Mouse (Mus musculus): ENCODE measurements around the gene Fgfr2. TPM values are rescaled to one million over a fixed set of nuclear protein-coding genes. Genes with fewer than 3 reads are reported as not detected.

Gene Fgfr2
- polyA plus RNA-seq, 1 experiment, result 52.3 TPM

DNA sequence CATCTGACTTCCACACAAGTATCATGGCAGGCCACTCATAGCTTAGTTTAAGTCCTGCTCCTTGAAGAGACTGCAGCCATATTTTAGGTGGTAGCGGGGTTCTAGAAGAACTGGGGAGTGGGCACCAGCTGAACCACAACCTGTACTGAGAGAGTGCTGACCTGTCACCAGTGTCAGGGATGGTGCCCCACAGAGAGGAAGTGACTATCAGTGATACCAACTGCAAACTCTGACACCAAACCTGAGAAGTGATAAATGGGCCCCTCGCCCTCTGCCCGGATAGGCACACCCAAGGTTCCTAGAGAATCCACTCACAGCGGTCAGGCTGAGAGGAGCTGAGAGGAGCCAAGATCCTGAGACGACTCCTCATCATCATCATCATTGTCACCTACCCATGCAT, 318.2 kb downstream of the Fgfr2 start:
- TF ChIP-seq CTCF (IDR thresholded peaks at IDR 0.05; ENCODE audit: borderline replicate concordance, extremely low read depth, insufficient read depth, insufficient read length) (no peak), POLR2A (IDR thresholded peaks at IDR 0.05; ENCODE audit: borderline replicate concordance, extremely low read depth, insufficient read depth, insufficient read length, poor library complexity, severe bottlenecking) (no peak)
- no peak for DNase-seq (ENCODE audit: low read depth)

- no peak for DNase-seq (ENCODE audit: low read depth)
These were observed 318.7 kb downstream of the Fgfr2 start for GRCm38 (mm10) chr7:132804461-132804860.

GRCm38 (mm10) chr7:132803962-132804361, 319.2 kb downstream of the Fgfr2 start:
- no peak for TF ChIP-seq CTCF (IDR thresholded peaks at IDR 0.05; ENCODE audit: borderline replicate concordance, extremely low read depth, insufficient read depth, insufficient read length)
- no peak for TF ChIP-seq POLR2A (IDR thresholded peaks at IDR 0.05; ENCODE audit: borderline replicate concordance, extremely low read depth, insufficient read depth, insufficient read length, poor library complexity, severe bottlenecking)
- DNase-seq (ENCODE audit: low read depth), result no peak

More at GRCm38 (mm10) chr7:132804461-132804860, 318.7 kb downstream of the Fgfr2 start:
- TF ChIP-seq POLR2A (IDR thresholded peaks at IDR 0.05; ENCODE audit: borderline replicate concordance, extremely low read depth, insufficient read depth, insufficient read length, poor library complexity, severe bottlenecking), result no peak
- TF ChIP-seq CTCF (IDR thresholded peaks at IDR 0.05; ENCODE audit: borderline replicate concordance, extremely low read depth, insufficient read depth, insufficient read length), result no peak

GRCm38 (mm10) chr7:132803336-132803735, 319.8 kb downstream of the Fgfr2 start:
- DNase-seq (ENCODE audit: low read depth), result no peak
- TF ChIP-seq CTCF (IDR thresholded peaks at IDR 0.05; ENCODE audit: borderline replicate concordance, extremely low read depth, insufficient read depth, insufficient read length), result no peak
- no peak for TF ChIP-seq POLR2A (IDR thresholded peaks at IDR 0.05; ENCODE audit: borderline replicate concordance, extremely low read depth, insufficient read depth, insufficient read length, poor library complexity, severe bottlenecking)

DNA sequence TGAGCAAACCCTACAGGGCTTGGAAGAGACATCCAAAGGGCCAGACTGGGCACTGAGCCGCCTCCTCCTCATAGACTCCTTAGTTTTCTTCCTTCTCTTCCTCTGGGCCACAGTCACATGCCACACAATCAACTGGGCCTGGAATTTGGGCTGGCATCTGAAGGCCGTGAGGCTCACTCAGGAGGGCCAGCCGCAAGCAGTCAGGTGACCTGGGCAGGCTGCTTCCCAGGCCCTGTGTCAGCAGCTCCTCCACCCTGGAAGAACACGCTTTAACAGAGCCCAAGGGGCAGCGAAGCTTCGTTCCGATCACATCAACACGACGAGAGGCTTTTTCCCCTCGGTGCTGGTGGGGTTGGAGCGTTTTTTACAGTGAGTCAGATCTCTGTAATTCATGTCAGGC, 320.5 kb downstream of the Fgfr2 start:
- no peak for DNase-seq (ENCODE audit: low read depth)
- TF ChIP-seq POLR2A (IDR thresholded peaks at IDR 0.05; ENCODE audit: borderline replicate concordance, extremely low read depth, insufficient read depth, insufficient read length, poor library complexity, severe bottlenecking) (no peak), CTCF (IDR thresholded peaks at IDR 0.05; ENCODE audit: borderline replicate concordance, extremely low read depth, insufficient read depth, insufficient read length) (no peak)

GRCm38 (mm10) chr7:132802066-132802465, 321.1 kb downstream of the Fgfr2 start:
- DNase-seq (ENCODE audit: low read depth), result no peak
- TF ChIP-seq POLR2A (IDR thresholded peaks at IDR 0.05; ENCODE audit: borderline replicate concordance, extremely low read depth, insufficient read depth, insufficient read length, poor library complexity, severe bottlenecking) (no peak), CTCF (IDR thresholded peaks at IDR 0.05; ENCODE audit: borderline replicate concordance, extremely low read depth, insufficient read depth, insufficient read length) (no peak)

- no peak for DNase-seq (ENCODE audit: low read depth)
- no peak for TF ChIP-seq POLR2A (IDR thresholded peaks at IDR 0.05; ENCODE audit: borderline replicate concordance, extremely low read depth, insufficient read depth, insufficient read length, poor library complexity, severe bottlenecking)
- TF ChIP-seq CTCF (IDR thresholded peaks at IDR 0.05; ENCODE audit: borderline replicate concordance, extremely low read depth, insufficient read depth, insufficient read length), result no peak
These were observed 321.6 kb downstream of the Fgfr2 start for GRCm38 (mm10) chr7:132801509-132801908.

GRCm38 (mm10) chr7:132800868-132801267, 322.3 kb downstream of the Fgfr2 start:
- TF ChIP-seq POLR2A (IDR thresholded peaks at IDR 0.05; ENCODE audit: borderline replicate concordance, extremely low read depth, insufficient read depth, insufficient read length, poor library complexity, severe bottlenecking), result no peak
- no peak for TF ChIP-seq CTCF (IDR thresholded peaks at IDR 0.05; ENCODE audit: borderline replicate concordance, extremely low read depth, insufficient read depth, insufficient read length)
- DNase-seq (ENCODE audit: low read depth), result no peak

DNA sequence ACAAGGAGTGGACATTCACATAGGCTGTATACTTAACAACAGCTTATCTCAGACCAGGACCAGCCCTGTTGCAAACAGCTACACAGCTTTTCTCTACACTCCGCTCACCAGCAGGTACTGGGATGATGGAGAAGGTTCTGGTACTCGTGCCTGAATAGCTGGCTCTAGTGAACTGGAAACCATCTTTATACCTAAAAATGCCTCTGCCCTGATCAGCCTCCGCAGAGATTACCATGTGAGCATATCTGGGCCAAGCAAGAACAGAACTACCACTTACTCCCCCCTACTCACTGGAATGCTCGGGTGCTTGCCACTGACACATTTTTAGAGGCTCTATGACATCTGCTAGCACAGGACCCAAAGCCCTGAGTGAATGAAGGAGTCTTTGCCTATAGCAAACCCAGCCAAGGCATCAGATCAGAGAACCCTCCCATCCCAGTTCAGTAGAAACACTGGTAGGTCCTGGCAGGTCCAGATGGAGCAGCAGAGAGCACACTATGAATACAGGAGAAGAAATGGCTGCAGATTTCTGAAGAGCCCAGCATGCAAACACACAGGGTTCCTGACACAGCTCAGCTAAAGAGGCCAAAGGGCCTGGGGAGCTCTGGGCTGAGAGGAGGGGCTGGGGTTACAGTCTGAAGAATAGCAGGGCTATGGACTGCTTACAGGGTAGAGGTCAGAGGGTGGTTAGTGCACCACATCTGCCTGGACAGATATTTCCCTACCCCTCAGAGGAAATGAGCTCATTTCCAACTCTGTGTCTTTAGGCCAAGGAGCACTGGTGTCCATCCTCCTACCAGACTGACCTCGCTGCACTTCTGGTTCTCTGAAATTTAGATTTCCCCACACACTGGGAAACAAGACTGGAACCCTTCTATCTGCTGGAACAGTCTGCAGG, 323.8 kb downstream of the Fgfr2 start:
- TF ChIP-seq CTCF (IDR thresholded peaks at IDR 0.05; ENCODE audit: borderline replicate concordance, extremely low read depth, insufficient read depth, insufficient read length) (no peak), POLR2A (IDR thresholded peaks at IDR 0.05; ENCODE audit: borderline replicate concordance, extremely low read depth, insufficient read depth, insufficient read length, poor library complexity, severe bottlenecking) (no peak)
- no peak for DNase-seq (ENCODE audit: low read depth)

DNA sequence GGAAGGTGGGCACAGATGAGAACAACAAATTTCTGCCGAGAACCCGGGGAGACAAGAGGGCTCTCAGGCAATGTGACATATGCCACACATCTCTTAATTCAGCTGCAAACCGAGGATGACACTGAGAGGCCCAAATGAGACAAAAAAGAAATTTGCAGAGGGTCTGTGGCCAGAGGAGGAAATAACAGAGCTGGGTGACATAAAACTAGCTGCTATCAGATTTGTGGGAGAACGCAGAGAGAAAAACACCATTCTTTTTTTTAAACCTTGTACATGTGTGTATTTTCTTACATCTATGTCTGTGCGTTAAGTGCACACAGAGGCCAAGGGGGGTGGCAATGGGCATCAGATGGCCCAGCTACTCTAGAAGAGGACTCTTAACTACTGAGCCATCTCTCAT, 328.0 kb downstream of the Fgfr2 start:
- no peak for TF ChIP-seq CTCF (IDR thresholded peaks at IDR 0.05; ENCODE audit: borderline replicate concordance, extremely low read depth, insufficient read depth, insufficient read length)
- no peak for TF ChIP-seq POLR2A (IDR thresholded peaks at IDR 0.05; ENCODE audit: borderline replicate concordance, extremely low read depth, insufficient read depth, insufficient read length, poor library complexity, severe bottlenecking)
- no peak for DNase-seq (ENCODE audit: low read depth)

- TF ChIP-seq POLR2A (IDR thresholded peaks at IDR 0.05; ENCODE audit: borderline replicate concordance, extremely low read depth, insufficient read depth, insufficient read length, poor library complexity, severe bottlenecking), result no peak
- no peak for TF ChIP-seq CTCF (IDR thresholded peaks at IDR 0.05; ENCODE audit: borderline replicate concordance, extremely low read depth, insufficient read depth, insufficient read length)
- DNase-seq (ENCODE audit: low read depth), result no peak
These were observed 329.7 kb downstream of the Fgfr2 start for GRCm38 (mm10) chr7:132793467-132793866.

Data from brain, embryonic 14.5 days (tissue).